Mouse (Mus musculus): ENCODE results near the gene Plppr3. TPM values are rescaled to one million over a fixed set of nuclear protein-coding genes. Genes with fewer than 3 reads are reported as not detected.

Gene Plppr3
- polyA plus RNA-seq, 1 experiment from 2014 or later = 5.8 TPM

GRCm38 (mm10) chr10:79914948-79915596, 40.6 kb upstream of the Plppr3 start:
- H3K27me3 ChIP-seq = peaks cover 29% of the 10 kb centered on the region
- H3K4me3 ChIP-seq (replicated peaks) = peak overlapping the region; percentile 81
- H3K4me1 ChIP-seq (replicated peaks) = peaks cover 80% of the 10 kb centered on the region
- peak overlapping the region; percentile 93 for H3K9ac ChIP-seq
- 34% methylated on average over 7 of the region's 7 CpGs for WGBS (ENCODE audit: insufficient replicate concordance)
- no peak for DNase-seq
- no peaks in the 10 kb centered on the region for H3K9me3 ChIP-seq (replicated peaks)
- H3K27ac ChIP-seq = peak overlapping the region; percentile 94
- peak overlapping the region; percentile 98 for H3K4me2 ChIP-seq
- peaks cover 23% of the 10 kb centered on the region for H3K36me3 ChIP-seq
- ATAC-seq (ENCODE audit: low read depth) = no peak; the same call in 1 of the 2 replicates

GRCm38 (mm10) chr10:79914131-79914947, 39.9 kb upstream of the Plppr3 start:
- Histone ChIP-seq H3K36me3 (peaks cover 23% of the 10 kb centered on the region), H3K4me2 (peak overlapping the region; percentile 98), H3K9me3 (replicated peaks) (no peaks in the 10 kb centered on the region), H3K4me3 (replicated peaks) (peak overlapping the region; percentile 81), H3K4me1 (replicated peaks) (peaks cover 80% of the 10 kb centered on the region), H3K9ac (peak overlapping the region; percentile 93), H3K27me3 (peaks cover 22% of the 10 kb centered on the region), H3K27ac (peak overlapping the region; percentile 94)
- WGBS (ENCODE audit: insufficient replicate concordance) = 16% methylated on average over 10 of the region's 11 CpGs
- DNase-seq (peak; percentile 60), ATAC-seq (ENCODE audit: low read depth) (peak; percentile 81)

GRCm38 (mm10) chr10:79912412-79912811, 38.0 kb upstream of the Plppr3 start:
- Histone ChIP-seq H3K4me1 (replicated peaks) (peaks cover 74% of the 10 kb centered on the region), H3K4me3 (replicated peaks) (no peak overlapping the region), H3K27ac (no peak overlapping the region), H3K36me3 (peaks cover 23% of the 10 kb centered on the region), H3K9ac (no peak overlapping the region), H3K27me3 (peaks cover 3% of the 10 kb centered on the region), H3K9me3 (replicated peaks) (no peaks in the 10 kb centered on the region), H3K4me2 (no peak overlapping the region)
- DNase-seq (no peak), ATAC-seq (ENCODE audit: low read depth) (no peak)
- WGBS (ENCODE audit: insufficient replicate concordance) = 80% methylated on average over 20 of the region's 20 CpGs

- no peak within 1 kb of the TSS for H3K4me3 ChIP-seq (replicated peaks)
- peaks cover 39% of the 10 kb centered on the region for H3K36me3 ChIP-seq
- DNase-seq = no peak
- peaks cover 63% of the 10 kb centered on the region for H3K4me1 ChIP-seq (replicated peaks)
- 90% methylated on average over 4 of the region's 4 CpGs for WGBS (ENCODE audit: insufficient replicate concordance)
- no peaks in the 10 kb centered on the region for H3K9me3 ChIP-seq (replicated peaks)
- peak within 1 kb of the TSS; percentile 82 for H3K27ac ChIP-seq
- no peak for ATAC-seq (ENCODE audit: low read depth)
- H3K4me2 ChIP-seq = peak within 1 kb of the TSS; percentile 44; the same call in 1 of the 2 replicates
- no peaks in the 10 kb centered on the region for H3K27me3 ChIP-seq
- peak within 1 kb of the TSS; percentile 48 for H3K9ac ChIP-seq
Measured at GRCm38 (mm10) chr10:79910556-79910955, 36.1 kb upstream of the Plppr3 start, which contains the start of gene Gm26602. Gene Gm26602, plus strand, starts transcription at chr10:79910856.

GRCm38 (mm10) chr10:79909092-79909922, 34.9 kb upstream of the Plppr3 start:
- H3K36me3 ChIP-seq = peaks cover 52% of the 10 kb centered on the region
- peak; percentile 66 for ATAC-seq (ENCODE audit: low read depth)
- peak; percentile 59 for DNase-seq
- H3K9me3 ChIP-seq (replicated peaks) = no peaks in the 10 kb centered on the region
- no peaks in the 10 kb centered on the region for H3K27me3 ChIP-seq
- H3K9ac ChIP-seq = peak overlapping the region; percentile 48
- peak overlapping the region; percentile 44 for H3K4me2 ChIP-seq
- H3K4me1 ChIP-seq (replicated peaks) = peaks cover 50% of the 10 kb centered on the region
- 24% methylated on average over 14 of the region's 14 CpGs for WGBS (ENCODE audit: insufficient replicate concordance)
- H3K4me3 ChIP-seq (replicated peaks) = peak overlapping the region; percentile 25
- peak overlapping the region; percentile 82 for H3K27ac ChIP-seq

- Histone ChIP-seq H3K4me2 (peak within 1 kb of the TSS; percentile 69), H3K27ac (peak within 1 kb of the TSS; percentile 96), H3K9ac (peak within 1 kb of the TSS; percentile 91), H3K4me3 (replicated peaks) (peak within 1 kb of the TSS; percentile 80), H3K9me3 (replicated peaks) (no peaks in the 10 kb centered on the region), H3K4me1 (replicated peaks) (peaks cover 41% of the 10 kb centered on the region), H3K27me3 (no peaks in the 10 kb centered on the region), H3K36me3 (peaks cover 53% of the 10 kb centered on the region)
- WGBS (ENCODE audit: insufficient replicate concordance) = 2% methylated on average over 52 of the region's 52 CpGs
- ATAC-seq (ENCODE audit: low read depth) (peak; percentile 89), DNase-seq (peak; percentile 95)
Measured at GRCm38 (mm10) chr10:79908167-79909091, 34.0 kb upstream of the Plppr3 start, which contains the start of gene Med16. Gene Med16, minus strand, starts transcription at chr10:79908923.

GRCm38 (mm10) chr10:79907415-79907814, 33.0 kb upstream of the Plppr3 start:
- ATAC-seq (ENCODE audit: low read depth) (no peak), DNase-seq (no peak)
- Histone ChIP-seq H3K9ac (no peak overlapping the region), H3K27me3 (no peaks in the 10 kb centered on the region), H3K9me3 (replicated peaks) (no peaks in the 10 kb centered on the region), H3K4me2 (peak overlapping the region; percentile 69; the same call in 1 of the 2 replicates), H3K27ac (0 out of 2 replicates have a peak overlapping the region, but pooled peaks have one; percentile 96), H3K4me1 (replicated peaks) (peaks cover 31% of the 10 kb centered on the region), H3K4me3 (replicated peaks) (no peak overlapping the region), H3K36me3 (peaks cover 56% of the 10 kb centered on the region)
- 89% methylated on average over 10 of the region's 10 CpGs for WGBS (ENCODE audit: insufficient replicate concordance)

GRCm38 (mm10) chr10:79906712-79907111, 32.3 kb upstream of the Plppr3 start:
- H3K9ac ChIP-seq = no peak overlapping the region
- H3K36me3 ChIP-seq = peaks cover 53% of the 10 kb centered on the region
- ATAC-seq (ENCODE audit: low read depth) = no peak
- no peak overlapping the region for H3K4me3 ChIP-seq (replicated peaks)
- no peaks in the 10 kb centered on the region for H3K9me3 ChIP-seq (replicated peaks)
- no peak for DNase-seq
- WGBS (ENCODE audit: insufficient replicate concordance) = 87% methylated on average over 9 of the region's 9 CpGs
- no peak overlapping the region for H3K4me2 ChIP-seq
- no peaks in the 10 kb centered on the region for H3K27me3 ChIP-seq
- H3K27ac ChIP-seq = no peak overlapping the region
- H3K4me1 ChIP-seq (replicated peaks) = peaks cover 25% of the 10 kb centered on the region

- H3K36me3 ChIP-seq = peaks cover 52% of the 10 kb centered on the region
- no peak overlapping the region for H3K4me2 ChIP-seq
- no peak overlapping the region for H3K27ac ChIP-seq
- DNase-seq (no peak), ATAC-seq (ENCODE audit: low read depth) (no peak)
- H3K4me1 ChIP-seq (replicated peaks) = peaks cover 23% of the 10 kb centered on the region
- H3K9ac ChIP-seq = no peak overlapping the region
- H3K27me3 ChIP-seq = no peaks in the 10 kb centered on the region
- H3K4me3 ChIP-seq (replicated peaks) = no peak overlapping the region
- no peaks in the 10 kb centered on the region for H3K9me3 ChIP-seq (replicated peaks)
- 69% methylated on average over 2 of the region's 2 CpGs for WGBS (ENCODE audit: insufficient replicate concordance)
Measured at GRCm38 (mm10) chr10:79900951-79901410, 26.5 kb upstream of the Plppr3 start.

Measured in liver, embryonic 13.5 days (tissue).